Mouse (Mus musculus) lung, adult 2 months (tissue): ENCODE results near the gene Ly6g6c. TPM values are rescaled to one million over a fixed set of nuclear protein-coding genes. Genes with fewer than 3 reads are reported as not detected.

Source experiments
- DNase-seq: peaks from one replicate; pipeline ENCODE4 v3.0.0; 2022
- H3K4me1 ChIP-seq: fragments of 200-500 bp; 2 replicates; pipeline ENCODE4 v1.6.1; 2011; ENCODE audit warnings: low read length; ENCODE audit not compliant: control insufficient read depth, insufficient read depth
- H3K4me3 ChIP-seq: fragments of 200-500 bp; replicated peaks from 2 replicates; pipeline ENCODE3; 2011; ENCODE audit warnings: low read depth, mild to moderate bottlenecking, control low read depth, low read length; ENCODE audit errors: extremely low read depth
- CTCF ChIP-seq: fragments of 200-500 bp; IDR thresholded peaks from 2 replicates; pipeline ENCODE4 v1.5.1; 2011; ENCODE audit warnings: mild to moderate bottlenecking, low read length, control low read depth; ENCODE audit not compliant: insufficient read depth
- POLR2A ChIP-seq: fragments of 200-500 bp; IDR thresholded peaks from 2 replicates; pipeline ENCODE4 v1.6.1; 2011; ENCODE audit warnings: low read depth, mild to moderate bottlenecking, control low read depth, low read length, borderline replicate concordance; ENCODE audit errors: extremely low read depth
- WGBS: fragments of 180-500 bp; shearing (Covaris S2); methylation state at CpG from one replicate; pipeline ENCODE4 v1.1.7; 2018; 5-methylcytosine and 5-hydroxymethylcytosine counted together
- polyA plus RNA-seq: library from polyadenylated mRNA; depleted of rRNA; stranded (reverse); fragments of >200 nt; gene quantifications from 2 replicates; pipeline ENCODE4 v1.2.3, GENCODE M21; 2012

The Ly6g6c gene
- polyA plus RNA-seq, 1 experiment, result 90.0 TPM

GRCm38 (mm10) chr17:35092403-35093198, 27.4 kb downstream of the Ly6g6c start:
- DNase-seq, result no peak
- 69% methylated on average over 14 of the region's 14 CpGs for WGBS
- H3K4me1 ChIP-seq, result peaks cover 11% of the 10 kb centered on the region
- no peak for TF ChIP-seq CTCF
- TF ChIP-seq POLR2A, result no peak
- no peak overlapping the region for H3K4me3 ChIP-seq

DNA sequence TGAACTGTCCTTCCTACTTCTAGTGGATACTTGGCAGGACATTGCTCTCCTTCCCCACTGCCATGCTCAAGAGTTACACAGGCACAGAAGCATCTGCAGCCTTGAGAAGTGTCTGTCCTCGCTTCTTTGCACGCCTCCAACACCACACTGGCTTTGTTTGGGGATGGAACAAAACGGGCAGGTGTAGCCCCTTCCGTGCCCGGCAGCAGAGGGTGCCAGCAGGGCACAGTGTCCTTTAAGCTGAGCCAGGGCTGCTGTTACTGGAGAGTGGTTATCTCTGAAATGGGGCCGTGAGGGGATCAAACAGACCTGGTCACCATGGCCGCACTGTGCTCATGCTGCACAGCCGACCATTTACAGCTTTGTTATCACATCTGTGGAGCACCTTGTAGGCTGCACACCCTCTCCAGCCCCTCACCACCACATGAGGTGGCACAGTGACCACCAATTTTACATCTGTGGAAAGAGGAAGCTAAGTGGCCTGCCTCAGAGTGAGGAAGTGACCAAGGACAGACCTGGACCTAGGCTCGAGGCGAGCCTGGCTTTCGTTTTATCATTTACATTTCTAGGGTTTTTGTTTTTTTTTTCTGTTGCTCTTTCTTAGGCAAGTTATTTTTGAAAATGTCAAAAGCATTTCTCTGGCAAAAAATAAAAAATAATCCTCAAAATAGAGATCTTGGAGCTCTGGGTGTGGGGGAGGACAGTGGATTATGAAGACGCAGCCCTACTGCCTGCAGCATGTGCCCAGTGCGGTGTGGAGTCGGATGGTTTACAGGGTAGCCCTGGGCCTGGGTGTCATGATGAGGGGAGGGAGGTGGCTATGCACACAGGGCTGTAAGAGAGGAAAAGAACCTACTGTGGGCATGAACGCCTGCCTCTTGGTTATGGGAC, 29.5 kb downstream of the Ly6g6c start:
- peaks cover 11% of the 10 kb centered on the region for H3K4me1 ChIP-seq
- H3K4me3 ChIP-seq, result no peak overlapping the region
- TF ChIP-seq CTCF (no peak), POLR2A (no peak)
- WGBS, result 88% methylated on average over 15 of the region's 15 CpGs
- no peak for DNase-seq

DNA sequence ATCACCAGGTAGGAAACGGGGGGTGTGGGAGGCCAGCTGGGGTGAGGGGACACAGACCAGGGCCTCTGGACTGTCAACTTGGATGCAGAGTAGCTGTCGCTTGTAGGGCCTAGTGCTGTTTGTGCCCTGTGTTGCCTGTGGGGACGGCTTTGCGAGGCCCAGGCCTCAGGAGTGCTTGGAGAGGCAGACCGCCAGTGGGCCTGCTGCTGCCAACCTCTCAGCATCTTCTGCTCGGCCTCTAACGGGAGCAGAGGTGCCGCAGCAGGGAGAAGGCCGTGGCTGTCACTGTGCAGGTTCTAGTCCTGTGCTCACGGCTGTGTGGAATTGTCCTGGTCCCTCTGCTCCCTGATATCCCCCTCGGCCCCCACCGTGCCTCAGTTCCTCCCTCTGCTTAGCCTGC, 31.4 kb downstream of the Ly6g6c start:
- WGBS, result 90% methylated on average over 12 of the region's 12 CpGs
- TF ChIP-seq POLR2A (no peak), CTCF (no peak)
- no peak for DNase-seq
- peaks cover 4% of the 10 kb centered on the region for H3K4me1 ChIP-seq
- H3K4me3 ChIP-seq, result no peak overlapping the region

DNA sequence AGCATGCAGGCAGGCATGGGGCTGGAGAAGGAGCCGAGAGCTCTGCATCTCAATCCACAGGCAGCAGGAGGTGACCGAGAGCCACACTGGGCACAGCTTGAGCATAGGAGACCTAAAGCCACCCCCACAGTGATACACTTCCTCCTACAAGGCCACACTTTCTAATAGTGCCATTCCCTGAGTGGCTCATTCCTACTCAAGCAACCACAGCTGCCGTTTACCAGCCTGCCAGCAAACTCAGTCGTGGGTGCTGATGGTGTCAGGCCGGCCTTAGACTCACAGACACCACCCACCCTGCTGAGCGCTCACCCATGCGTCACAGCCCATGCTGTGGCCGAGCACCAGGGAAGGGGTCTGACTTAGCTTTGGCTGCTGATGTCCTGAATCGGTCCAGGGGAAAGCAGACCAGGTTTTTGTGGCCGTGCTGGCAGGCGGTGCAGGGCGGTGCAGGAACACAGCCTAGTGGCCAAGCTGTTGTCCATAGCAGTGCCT, 32.0 kb downstream of the Ly6g6c start:
- no peak overlapping the region for H3K4me3 ChIP-seq
- DNase-seq, result no peak
- TF ChIP-seq CTCF (no peak), POLR2A (no peak)
- WGBS, result 88% methylated on average over 12 of the region's 12 CpGs
- H3K4me1 ChIP-seq, result peaks cover 4% of the 10 kb centered on the region

- no peak for TF ChIP-seq CTCF
- no peak for TF ChIP-seq POLR2A
- Histone ChIP-seq H3K4me3 (no peak overlapping the region), H3K4me1 (no peaks in the 10 kb centered on the region)
- DNase-seq, result no peak
- 73% methylated on average over 10 of the region's 10 CpGs for WGBS
Observed at GRCm38 (mm10) chr17:35100196-35100765, 35.1 kb downstream of the Ly6g6c start.

GRCm38 (mm10) chr17:35101161-35101560, 36.0 kb downstream of the Ly6g6c start:
- WGBS, result 81% methylated on average over 11 of the region's 11 CpGs
- TF ChIP-seq POLR2A, result no peak
- no peak for TF ChIP-seq CTCF
- Histone ChIP-seq H3K4me1 (no peaks in the 10 kb centered on the region), H3K4me3 (no peak overlapping the region)
- DNase-seq, result no peak

- DNase-seq, result no peak
- WGBS, result 73% methylated on average over 8 of the region's 8 CpGs
- no peak for TF ChIP-seq POLR2A
- TF ChIP-seq CTCF, result no peak
- H3K4me1 ChIP-seq, result no peaks in the 10 kb centered on the region
- H3K4me3 ChIP-seq, result no peak overlapping the region
Observed at GRCm38 (mm10) chr17:35102299-35102698, 37.1 kb downstream of the Ly6g6c start.

DNA sequence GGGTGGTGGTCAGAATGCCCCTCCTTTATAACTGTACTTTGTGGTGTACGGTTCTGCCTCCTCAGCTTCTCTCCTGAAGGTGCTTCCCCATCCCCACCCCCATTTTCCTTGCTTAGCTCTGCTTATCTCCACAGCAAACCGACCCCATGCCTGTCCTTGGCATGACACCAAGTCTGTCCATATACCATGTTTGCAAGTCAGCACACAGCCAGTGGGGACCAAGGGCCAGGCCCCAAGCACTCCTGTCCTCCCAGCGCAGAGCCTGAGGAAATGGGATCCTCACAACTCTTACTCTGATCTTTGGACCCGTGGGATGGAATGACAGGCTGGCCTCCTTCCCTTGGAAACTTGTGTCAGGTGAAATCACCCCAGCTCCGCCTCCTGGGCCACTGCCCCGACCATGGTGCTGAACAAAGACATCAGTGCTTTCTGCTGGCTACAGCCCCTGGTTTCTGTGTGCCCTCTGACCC, 38.1 kb downstream of the Ly6g6c start:
- no peak for DNase-seq
- TF ChIP-seq CTCF (no peak), POLR2A (no peak)
- no peaks in the 10 kb centered on the region for H3K4me1 ChIP-seq
- no peak overlapping the region for H3K4me3 ChIP-seq
- WGBS, result 60% methylated on average over 6 of the region's 6 CpGs

DNA sequence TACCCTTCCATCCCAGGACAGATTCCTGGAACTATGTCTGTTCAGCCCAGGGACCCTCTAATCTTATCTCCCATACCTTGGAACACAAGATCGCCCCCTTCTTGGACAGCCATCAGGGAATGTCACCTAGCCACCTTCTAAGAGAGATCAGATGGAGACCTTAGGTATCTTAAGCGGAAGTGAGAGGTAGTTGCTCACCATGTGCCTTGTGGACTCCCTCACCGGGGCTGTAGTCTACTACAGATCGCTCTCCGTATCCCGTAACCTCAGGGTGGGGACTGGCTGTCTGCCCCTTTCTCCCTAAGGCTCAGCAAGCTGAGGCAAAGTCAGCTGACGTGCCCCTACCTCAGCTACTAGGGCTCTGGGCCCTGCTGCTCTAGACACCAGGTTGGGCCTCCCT, 38.9 kb downstream of the Ly6g6c start:
- 89% methylated on average over 7 of the region's 7 CpGs for WGBS
- no peak for DNase-seq
- Histone ChIP-seq H3K4me3 (no peak overlapping the region), H3K4me1 (no peaks in the 10 kb centered on the region)
- TF ChIP-seq CTCF (no peak), POLR2A (no peak)
